In the genomic region with DNA sequence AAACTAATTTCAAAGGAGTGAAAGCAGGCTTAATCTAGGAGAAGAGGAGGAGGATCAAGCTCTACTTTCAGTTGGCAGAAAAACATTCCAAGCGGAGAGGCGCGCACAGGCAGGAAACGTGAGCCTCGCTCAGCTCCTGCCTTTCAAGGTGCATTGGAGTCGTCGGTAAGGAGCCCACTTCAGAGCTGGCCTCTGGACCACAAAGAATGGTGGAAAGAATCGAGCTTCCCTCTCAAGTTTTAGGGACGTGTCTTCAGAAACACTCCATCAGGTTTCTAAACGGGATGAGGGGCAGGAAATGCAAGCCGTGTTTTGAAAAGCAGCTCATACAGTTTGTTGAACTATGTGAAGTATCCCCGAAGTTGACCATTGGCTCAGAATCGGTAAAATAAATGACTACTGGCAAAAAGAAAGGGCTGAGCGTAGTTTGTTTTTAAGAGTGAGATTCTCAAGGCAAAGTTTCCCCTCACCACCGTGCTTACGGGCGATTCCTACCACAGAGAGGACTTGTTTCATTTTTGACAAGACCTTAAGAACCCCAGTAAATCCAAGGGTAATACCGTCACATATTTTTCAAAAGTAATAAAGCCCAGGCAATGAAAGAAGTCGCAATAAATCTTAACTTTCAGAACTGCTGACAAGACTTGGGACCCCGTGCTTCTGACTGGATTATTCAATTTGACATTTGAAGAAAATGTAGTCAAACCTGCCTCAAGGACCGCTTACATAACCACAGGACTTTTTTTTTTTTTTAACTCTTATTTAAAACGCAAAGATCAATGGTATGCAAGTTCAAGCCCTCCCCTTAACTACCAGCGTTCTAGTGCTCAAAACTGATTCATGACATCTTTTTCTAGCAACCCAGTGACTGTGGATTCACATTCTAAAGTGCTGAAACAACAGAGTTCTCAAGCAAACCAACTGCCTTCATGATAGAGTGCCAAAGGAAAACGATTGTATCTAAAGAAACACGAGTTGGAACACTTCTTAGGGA, we compare ENCODE assay signal across 9 mouse cellular contexts. TPM values are rescaled to one million over a fixed set of nuclear protein-coding genes. Genes with fewer than 3 reads are reported as not detected.
A peak's percentile ranks its signal among the peaks of the same experiment; 100 is the strongest.
DNase-seq lines count a peak whose midpoint lies in the region; ATAC-seq and TF ChIP-seq lines count a peak whose summit lies in the region.
"Had no signal": no experiment of that assay in that cellular context is flagged by ENCODE, and none has a peak within 500 bp of the region (broad histone marks: within the 10 kb centered on the region; RNA-seq: fewer than 3 reads in every experiment).

No protein-coding gene starts in this region.

- ATAC-seq in embryonic facial prominence, embryonic 12.5 days (ENCODE audit: insufficient number of reproducible peaks, insufficient read depth, low FRiP score, low TSS enrichment), result no peak
- no peak for ATAC-seq in kidney, embryonic 16.5 days (ENCODE audit: low FRiP score, low TSS enrichment)

- no peaks in the 10 kb centered on the region for H3K9me3 ChIP-seq in embryonic facial prominence, embryonic 12.5 days
- no peaks in the 10 kb centered on the region for H3K9me3 ChIP-seq in kidney, embryonic 16.5 days (ENCODE audit: low read length)

- H3K4me2 ChIP-seq in embryonic facial prominence, embryonic 12.5 days (replicated peaks), result peak overlapping the region; percentile 36
- H3K4me2 ChIP-seq in kidney, embryonic 16.5 days (replicated peaks; ENCODE audit: low read depth, low read length), result peak overlapping the region; percentile 51

- peak overlapping the region; percentile 31 for H3K9ac ChIP-seq in liver, adult 2 months (ENCODE audit: low read depth, low read length)
- H3K9ac ChIP-seq in embryonic facial prominence, embryonic 12.5 days, result no peak overlapping the region
- peak overlapping the region; percentile 39; the same call in 1 of the 2 replicates for H3K9ac ChIP-seq in kidney, embryonic 16.5 days (replicated peaks; ENCODE audit: low read length)

- no peak for TF ChIP-seq POLR2A in liver, adult 2 months (IDR thresholded peaks at IDR 0.05; ENCODE audit: extremely low read depth, insufficient read depth, low read length)

- H3K27me3 ChIP-seq in liver, adult 2 months (ENCODE audit: control insufficient read depth, insufficient read depth, low read length), result no peaks in the 10 kb centered on the region
- no peaks in the 10 kb centered on the region for H3K27me3 ChIP-seq in embryonic facial prominence, embryonic 12.5 days
- peaks cover 41% of the 10 kb centered on the region for H3K27me3 ChIP-seq in kidney, embryonic 16.5 days (ENCODE audit: insufficient read depth, low read length)

- no peaks in the 10 kb centered on the region for H3K36me3 ChIP-seq in liver, adult 2 months (ENCODE audit: control insufficient read depth, insufficient read depth, low read length)
- no peaks in the 10 kb centered on the region for H3K36me3 ChIP-seq in embryonic facial prominence, embryonic 12.5 days
- no peaks in the 10 kb centered on the region for H3K36me3 ChIP-seq in kidney, embryonic 16.5 days (ENCODE audit: insufficient read depth, low read length)

- H3K4me1 ChIP-seq in liver, adult 2 months (ENCODE audit: control insufficient read depth, insufficient read depth, low read length), result no peaks in the 10 kb centered on the region; the same call in 1 of the 2 replicates
- peaks cover 28% of the 10 kb centered on the region for H3K4me1 ChIP-seq in embryonic facial prominence, embryonic 12.5 days
- peaks cover 23% of the 10 kb centered on the region for H3K4me1 ChIP-seq in kidney, embryonic 16.5 days (ENCODE audit: insufficient read depth, low read length)

- no peaks in the 10 kb centered on the region for H3K79me2 ChIP-seq in liver, adult 2 months (ENCODE audit: control insufficient read depth, insufficient read depth, low read length)

- TF ChIP-seq CTCF in liver, adult 2 months (IDR thresholded peaks at IDR 0.05; ENCODE audit: low read depth, low read length), result no peak

- WGBS in liver, adult 2 months, result 52% methylated on average over 25 of the region's 25 CpGs
- 38% methylated on average over 25 of the region's 25 CpGs for WGBS in embryonic facial prominence, embryonic 12.5 days
- WGBS in kidney, embryonic 16.5 days, result 24% methylated on average over 25 of the region's 25 CpGs

- H3K4me3 ChIP-seq in liver, adult 2 months (ENCODE audit: insufficient read depth, low read depth, low read length), result peak overlapping the region; percentile 50
- no peak overlapping the region for H3K4me3 ChIP-seq in embryonic facial prominence, embryonic 12.5 days
- peak overlapping the region; percentile 35 for H3K4me3 ChIP-seq in kidney, embryonic 16.5 days (ENCODE audit: low read length)

- no peak overlapping the region for H3K27ac ChIP-seq in liver, adult 2 months (replicated peaks; ENCODE audit: insufficient read depth, low read depth, low read length)
- peak overlapping the region; percentile 65 for H3K27ac ChIP-seq in embryonic facial prominence, embryonic 12.5 days
- no peak overlapping the region for H3K27ac ChIP-seq in kidney, embryonic 16.5 days (ENCODE audit: low read length)

- no peak for DNase-seq in liver, adult 2 months (ENCODE audit: extremely low read depth, low read depth, low spot score)
- no peak for DNase-seq in liver
- DNase-seq in naive thymus-derived CD4-positive, alpha-beta T cell, adult 2 months (ENCODE audit: low read depth), result peak; percentile 24
- no peak for DNase-seq in urinary bladder, postnatal 14 days (ENCODE audit: low spot score)
- no peak for DNase-seq in cerebellum, adult 9-10 months
- DNase-seq in layer of hippocampus, postnatal 14 days (ENCODE audit: low spot score in 2 of 2), result no peak
- DNase-seq: thymus, postnatal 25 days had no signal

RNA-seq across cellular contexts. Expression of gene Socs2, which starts 21.9 kb away (rescaled TPM):
- total RNA-seq in liver, adult 2 months (2014; rRNA removed), result 5.3 and 12.3 TPM in 2 replicates
- 20.0 and 53.8 TPM in 2 replicates for polyA plus RNA-seq in liver, adult 2 months (2012; rRNA removed)
- polyA plus RNA-seq in embryonic facial prominence, embryonic 12.5 days (2016; fragmentation: Nextera tagmentation; extraction: Ambion mirVana), result 70.7 and 73.2 TPM in 2 replicates
- polyA plus RNA-seq in kidney, embryonic 16.5 days (2015; fragmentation: Nextera tagmentation; extraction: Ambion mirVana), result 23.9 and 27.2 TPM in 2 replicates
- total RNA-seq in layer of hippocampus, postnatal 14 days (2021), result 10 to 100 TPM; 58.1 to 58.9 TPM
